Mouse (Mus musculus) forebrain, postnatal 0 days (tissue): ENCODE results near the gene Akap13. TPM values are rescaled to one million over a fixed set of nuclear protein-coding genes. Genes with fewer than 3 reads are reported as not detected.

ENCODE experiments used
- ATAC-seq: fragments of 200-750 bp; cut with Nextera tagmentation; 2 replicates; pipeline ENCODE4 v1.8.0; 2017; ENCODE audit warnings: mild to moderate bottlenecking, moderate library complexity
- DNase-seq: peaks from one replicate; pipeline ENCODE4 v3.0.0-alpha.2; 2015
- H3K27ac ChIP-seq: fragments of 300-500 bp; sonication (generic); 2 replicates; pipeline ENCODE4 v1.5.1; 2014; ENCODE audit warnings: low read depth, mild to moderate bottlenecking, antibody characterized with exemption, low read length, moderate library complexity, mixed read lengths
- H3K27me3 ChIP-seq: fragments of 300-500 bp; sonication (generic); 2 replicates; pipeline ENCODE4 v1.6.1; 2014; ENCODE audit warnings: mild to moderate bottlenecking, low read length, mixed read lengths; ENCODE audit not compliant: insufficient read depth
- H3K36me3 ChIP-seq: fragments of 300-500 bp; sonication (generic); 2 replicates; pipeline ENCODE4 v1.6.1; 2014; ENCODE audit warnings: mild to moderate bottlenecking, moderate library complexity; ENCODE audit not compliant: insufficient read depth
- H3K4me1 ChIP-seq: fragments of 300-500 bp; sonication (generic); 2 replicates; pipeline ENCODE4 v1.6.1; 2014; ENCODE audit warnings: antibody characterized with exemption; ENCODE audit not compliant: insufficient read depth
- H3K4me2 ChIP-seq: fragments of 300-500 bp; sonication (generic); 2 replicates; pipeline ENCODE4 v1.6.1; 2014; ENCODE audit warnings: low read depth, mild to moderate bottlenecking, moderate library complexity
- H3K4me3 ChIP-seq: fragments of 300-500 bp; sonication (generic); 2 replicates; pipeline ENCODE4 v1.5.1; 2014; ENCODE audit warnings: low read depth, low read length, mixed read lengths
- H3K9ac ChIP-seq: fragments of 300-500 bp; sonication (generic); 2 replicates; pipeline ENCODE4 v1.6.1; 2014; ENCODE audit warnings: mild to moderate bottlenecking
- H3K9me3 ChIP-seq: fragments of 300-500 bp; sonication (generic); 2 replicates; pipeline ENCODE4 v1.6.1; 2016; ENCODE audit warnings: low read length
- CTCF ChIP-seq: sonication (generic); IDR thresholded peaks from 2 replicates; pipeline ENCODE4 v1.5.1; 2016; ENCODE audit warnings: antibody characterized with exemption, control low read depth, low read depth
- WGBS: fragments of 180-500 bp; shearing (Covaris S2); extraction: QIAGEN DNeasy Blood & Tissue Kit; methylation state at CpG from one replicate; pipeline ENCODE4 v1.1.7; 2014; 5-methylcytosine and 5-hydroxymethylcytosine counted together
- polyA plus RNA-seq: library from polyadenylated mRNA; unstranded; fragments of >200 nt; fragmentation: Nextera tagmentation; extraction: Ambion mirVana; gene quantifications from 2 replicates; pipeline ENCODE4 v1.2.1, GENCODE M21; 2015
- total RNA-seq: library from RNA; depleted of rRNA; stranded (reverse); fragments of >200 nt; gene quantifications from 2 replicates; pipeline ENCODE4 v1.2.3, GENCODE M21; 2014

The Akap13 gene
- total and polyA plus RNA-seq, 2 experiments from 2014 or later: 9.1 to 16.2 TPM

DNA sequence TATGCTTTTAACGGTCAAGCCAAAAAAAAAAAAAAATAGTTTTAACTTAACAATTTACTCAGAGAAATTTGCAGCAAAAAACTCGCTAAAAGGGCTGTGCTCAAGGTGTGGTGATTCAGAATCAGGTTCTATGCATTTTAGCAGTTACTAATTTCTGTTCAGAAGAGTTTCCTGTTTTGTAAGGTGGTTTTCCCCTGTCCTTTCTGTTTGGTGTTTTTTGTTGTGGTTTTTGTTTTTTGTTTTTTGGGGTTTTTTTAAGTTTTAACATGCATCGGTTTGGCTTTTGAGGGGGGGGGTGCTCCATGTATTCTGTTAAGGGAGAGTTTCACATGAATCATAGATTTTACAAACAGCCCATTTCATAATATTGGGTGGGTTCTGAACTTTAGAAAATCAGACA lies 247.0 kb downstream of the Akap13 start:
- DNase-seq (no peak), ATAC-seq (no peak)
- H3K4me1 ChIP-seq: no peaks in the 10 kb centered on the region
- no peak overlapping the region for H3K9ac ChIP-seq
- H3K27me3 ChIP-seq: no peaks in the 10 kb centered on the region
- H3K4me2 ChIP-seq: no peak overlapping the region
- H3K4me3 ChIP-seq: no peak overlapping the region
- WGBS: 93% methylated on average over 3 of the region's 3 CpGs
- H3K27ac ChIP-seq: no peak overlapping the region
- no peak for TF ChIP-seq CTCF
- no peaks in the 10 kb centered on the region for H3K9me3 ChIP-seq
- H3K36me3 ChIP-seq: no peaks in the 10 kb centered on the region

- no peak overlapping the region for H3K4me3 ChIP-seq
- no peaks in the 10 kb centered on the region for H3K9me3 ChIP-seq
- H3K4me2 ChIP-seq: no peak overlapping the region
- no peaks in the 10 kb centered on the region for H3K27me3 ChIP-seq
- no peak for ATAC-seq
- H3K36me3 ChIP-seq: no peaks in the 10 kb centered on the region
- TF ChIP-seq CTCF: no peak
- no peak for DNase-seq
- no peak overlapping the region for H3K9ac ChIP-seq
- WGBS: 87% methylated on average over 3 of the region's 3 CpGs
- no peak overlapping the region for H3K27ac ChIP-seq
- H3K4me1 ChIP-seq: no peaks in the 10 kb centered on the region
Observed at GRCm38 (mm10) chr7:75702966-75703645, 247.8 kb downstream of the Akap13 start.

GRCm38 (mm10) chr7:75704862-75705261 lies 249.5 kb downstream of the Akap13 start:
- Histone ChIP-seq H3K4me3 (no peak overlapping the region), H3K9ac (peak overlapping the region; percentile 14; the same call in 1 of the 2 replicates), H3K4me1 (no peaks in the 10 kb centered on the region), H3K27me3 (no peaks in the 10 kb centered on the region), H3K27ac (no peak overlapping the region), H3K36me3 (no peaks in the 10 kb centered on the region), H3K9me3 (no peaks in the 10 kb centered on the region), H3K4me2 (no peak overlapping the region)
- peak; percentile 26 for DNase-seq
- 84% methylated on average over 6 of the region's 6 CpGs for WGBS
- TF ChIP-seq CTCF: no peak
- ATAC-seq: peak; percentile 38; the same call in 1 of the 2 replicates

- Histone ChIP-seq H3K4me2 (no peak overlapping the region), H3K27me3 (no peaks in the 10 kb centered on the region), H3K4me3 (no peak overlapping the region), H3K27ac (no peak overlapping the region), H3K9me3 (no peaks in the 10 kb centered on the region), H3K9ac (no peak overlapping the region), H3K36me3 (no peaks in the 10 kb centered on the region), H3K4me1 (no peaks in the 10 kb centered on the region)
- DNase-seq (no peak), ATAC-seq (no peak)
- 97% methylated on average over 4 of the region's 4 CpGs for WGBS
- TF ChIP-seq CTCF: no peak
Observed at GRCm38 (mm10) chr7:75709936-75710335, 254.6 kb downstream of the Akap13 start.

GRCm38 (mm10) chr7:75710920-75711319 lies 255.6 kb downstream of the Akap13 start:
- Histone ChIP-seq H3K27ac (no peak overlapping the region), H3K9ac (no peak overlapping the region), H3K27me3 (no peaks in the 10 kb centered on the region), H3K4me1 (no peaks in the 10 kb centered on the region), H3K36me3 (no peaks in the 10 kb centered on the region), H3K9me3 (no peaks in the 10 kb centered on the region), H3K4me3 (no peak overlapping the region), H3K4me2 (no peak overlapping the region)
- TF ChIP-seq CTCF: no peak
- WGBS: 91% methylated on average over 6 of the region's 6 CpGs
- DNase-seq (no peak), ATAC-seq (no peak)

- no peaks in the 10 kb centered on the region for H3K9me3 ChIP-seq
- WGBS: 80% methylated on average over 2 of the region's 2 CpGs
- H3K4me1 ChIP-seq: no peaks in the 10 kb centered on the region
- H3K4me3 ChIP-seq: no peak overlapping the region
- no peak overlapping the region for H3K4me2 ChIP-seq
- ATAC-seq (no peak), DNase-seq (no peak)
- no peak overlapping the region for H3K27ac ChIP-seq
- H3K36me3 ChIP-seq: no peaks in the 10 kb centered on the region
- no peak for TF ChIP-seq CTCF
- no peaks in the 10 kb centered on the region for H3K27me3 ChIP-seq
- H3K9ac ChIP-seq: no peak overlapping the region
Observed at GRCm38 (mm10) chr7:75711436-75711835, 256.1 kb downstream of the Akap13 start.

DNA sequence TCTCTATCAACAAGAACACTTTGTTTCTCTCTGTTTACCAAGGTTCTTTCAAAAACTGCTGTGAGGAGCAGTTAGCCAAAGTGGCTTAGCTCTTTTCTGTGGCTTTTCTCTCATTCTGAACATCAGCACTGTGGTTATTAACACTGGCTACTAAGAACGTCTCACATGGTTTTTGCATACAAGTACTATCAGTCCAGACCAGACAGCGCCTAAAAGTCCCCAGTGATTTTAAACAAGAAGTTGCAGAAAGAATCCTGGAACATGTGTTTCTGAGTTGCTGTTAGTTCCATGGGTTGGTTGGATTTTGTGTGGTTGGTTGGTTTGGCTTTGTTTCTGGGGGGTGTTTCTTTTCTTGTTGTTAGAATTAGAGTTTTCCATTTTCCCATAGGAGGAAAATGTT lies 257.5 kb downstream of the Akap13 start:
- H3K9me3 ChIP-seq: no peaks in the 10 kb centered on the region
- no peak overlapping the region for H3K4me3 ChIP-seq
- no peak for DNase-seq
- H3K36me3 ChIP-seq: no peaks in the 10 kb centered on the region
- no peaks in the 10 kb centered on the region for H3K27me3 ChIP-seq
- no peak overlapping the region for H3K4me2 ChIP-seq
- no peak overlapping the region for H3K27ac ChIP-seq
- TF ChIP-seq CTCF: no peak
- WGBS: 56% methylated on average over 2 of the region's 2 CpGs
- no peaks in the 10 kb centered on the region for H3K4me1 ChIP-seq
- no peak overlapping the region for H3K9ac ChIP-seq
- ATAC-seq: no peak
